Mouse (Mus musculus) mesoderm, embryonic 11.5 days (tissue): Measurements from ENCODE around the gene Gm7735.
"Not testable (repeated sequence)": the region's sequence is repeated elsewhere in the genome, so short reads cannot be mapped to it uniquely, and the experiment has no call there.

Experiments used
- DNase-seq: peaks from one replicate; pipeline ENCODE4 v3.0.0-alpha.2; 2012; ENCODE audit warnings: low read depth, low spot score

The Gm7735 gene

DNA sequence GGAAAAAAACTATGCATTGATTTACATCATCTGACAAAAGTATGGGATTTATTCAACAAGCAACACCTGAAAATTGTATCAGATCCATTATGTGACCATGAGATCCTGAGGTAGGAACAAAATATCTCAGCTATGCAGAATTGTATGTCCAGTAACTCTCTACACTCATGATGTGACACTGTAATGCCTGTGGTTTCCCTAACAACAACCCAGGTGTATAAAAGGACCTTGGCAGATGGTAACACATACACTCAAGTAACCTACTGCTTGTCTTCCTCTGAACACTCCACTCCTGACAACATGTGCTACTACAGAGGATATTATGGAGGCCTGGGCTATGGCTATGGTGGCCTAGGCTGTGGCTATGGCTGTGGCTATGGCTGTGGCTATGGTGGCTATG is at the start of gene Gm7735:
Gene Gm7735 (plus strand): TSS at position 301 of the 400 bp plus-strand sequence.
- not testable (repeated sequence) for DNase-seq

DNA sequence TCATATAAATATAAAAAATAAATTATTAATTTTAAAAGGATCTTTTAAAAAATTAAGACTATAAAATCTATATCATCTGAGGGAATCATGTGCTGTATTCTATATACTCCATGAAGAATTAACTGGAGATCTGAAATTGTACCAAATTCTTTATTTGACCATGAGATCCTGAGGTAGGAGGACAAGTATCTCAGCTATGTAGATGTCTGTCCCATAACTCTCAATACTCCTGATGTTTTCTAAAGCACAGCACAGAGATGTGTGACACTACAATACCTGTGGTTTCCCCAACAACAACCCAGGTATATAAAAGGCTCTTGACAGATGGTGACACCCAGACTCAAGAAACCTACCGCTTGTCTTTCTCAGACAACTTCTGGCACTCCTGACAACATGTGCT is 28.7 kb upstream of the Gm7735 start, which contains the start of gene Gm6358:
Gene Gm6358 (plus strand): TSS at position 301 of the 400 bp plus-strand sequence.
- DNase-seq, result no peak

DNA sequence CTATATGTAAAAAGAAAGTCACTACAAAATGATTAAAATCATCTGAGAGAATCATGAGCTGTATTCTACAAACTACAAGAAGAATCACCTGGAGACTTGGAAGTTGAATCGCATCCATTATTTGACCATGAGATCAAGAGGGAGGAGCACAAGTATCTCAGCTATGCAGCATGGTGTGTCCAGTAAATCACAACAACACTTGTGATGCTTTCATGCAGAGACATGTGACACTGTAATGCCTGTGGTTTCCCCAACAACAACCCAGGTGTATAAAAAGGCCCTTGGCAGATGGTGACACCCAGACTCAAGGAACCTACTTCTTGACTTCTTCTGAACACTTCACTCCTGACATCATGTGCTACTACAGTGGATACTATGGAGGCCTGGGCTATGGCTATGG is 18.5 kb upstream of the Gm7735 start, which contains the start of gene Gm10061:
Gene Gm10061 (plus strand): TSS at position 301 of the 400 bp plus-strand sequence.
- DNase-seq, result no peak

DNA sequence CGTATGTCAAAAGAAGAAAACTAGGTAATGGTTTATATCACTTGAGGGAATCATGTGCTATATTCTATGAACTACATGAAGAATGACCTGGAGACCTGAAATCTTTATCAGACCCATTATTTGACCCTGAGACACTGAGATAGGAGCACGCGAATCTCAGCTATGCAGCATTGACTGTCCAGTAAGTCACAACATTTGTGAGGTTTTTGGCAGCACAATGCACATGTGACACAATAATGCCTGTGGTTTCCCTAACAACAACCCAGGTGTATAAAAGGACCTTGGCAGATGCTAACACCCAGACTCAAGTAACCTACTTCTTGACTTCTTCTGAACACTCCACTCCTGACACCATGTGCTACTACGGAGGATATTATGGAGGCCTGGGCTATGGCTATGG is 11.6 kb upstream of the Gm7735 start, which contains the start of gene Gm9789:
Gene Gm9789 (plus strand): TSS at position 301 of the 400 bp plus-strand sequence.
- no peak for DNase-seq

DNA sequence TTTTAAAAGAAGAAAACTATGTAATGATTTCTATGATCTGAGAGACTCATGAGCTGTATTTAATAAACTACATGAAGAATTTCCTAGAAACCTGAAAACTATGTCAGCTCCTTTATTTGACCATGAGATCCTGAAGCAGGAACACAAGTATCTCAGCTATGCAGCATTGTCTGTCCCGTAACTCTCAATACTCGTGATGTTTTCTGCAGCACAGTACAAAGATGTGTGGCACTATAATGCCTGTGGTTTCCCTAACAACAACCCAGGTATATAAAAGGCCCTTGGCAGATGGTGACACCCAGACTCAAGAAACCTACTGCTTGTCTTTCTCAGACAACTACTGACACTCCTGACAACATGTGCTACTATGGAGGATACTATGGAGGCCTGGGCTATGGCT is 5.1 kb downstream of the Gm7735 start, which contains the start of gene 1110057P08Rik:
Gene 1110057P08Rik (plus strand): TSS at position 301 of the 400 bp plus-strand sequence.
- no peak for DNase-seq

DNA sequence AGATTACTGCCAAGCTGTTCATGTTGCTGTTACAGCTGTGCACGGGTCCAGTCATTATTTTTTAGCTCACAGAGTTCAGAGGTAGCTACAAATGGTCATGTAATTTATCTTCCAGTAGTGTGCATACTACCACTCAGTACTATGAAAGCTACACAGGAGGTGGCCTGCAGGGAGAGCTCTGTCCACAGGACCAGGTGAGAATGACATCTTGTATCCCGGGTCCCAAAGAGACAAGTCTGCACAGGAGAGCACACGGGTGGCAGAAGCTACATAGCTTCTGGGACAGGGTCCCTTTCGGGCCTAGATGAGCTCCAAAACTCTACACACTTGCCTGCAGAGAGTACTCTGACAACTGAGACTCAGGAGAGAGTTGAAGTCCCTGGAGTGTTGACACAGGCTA is 19.3 kb downstream of the Gm7735 start:
- no peak for DNase-seq

DNA sequence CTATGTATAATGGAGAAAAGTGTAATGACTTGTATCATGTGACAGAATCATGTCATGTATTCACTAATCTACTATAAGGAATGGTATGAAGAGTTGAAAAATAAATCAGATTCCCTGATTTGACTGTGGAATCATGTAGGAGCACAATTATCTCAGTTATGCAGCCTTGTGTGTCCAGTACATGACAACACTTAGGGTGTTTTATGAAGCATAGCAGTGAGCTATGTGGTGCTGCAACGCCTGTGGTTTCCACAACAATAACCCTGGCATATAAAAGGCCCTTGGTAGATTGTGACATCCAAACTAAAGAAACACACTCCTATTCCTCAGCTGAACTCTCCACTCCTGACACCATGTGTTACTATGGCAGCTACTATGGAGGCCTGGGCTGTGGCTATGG is 36.3 kb downstream of the Gm7735 start, which contains the start of gene Krtap20-2:
Gene Krtap20-2 (plus strand): TSS at position 301 of the 400 bp plus-strand sequence.
- DNase-seq, result no peak
